Mouse (Mus musculus): ENCODE measurements around the gene Capg. TPM values are rescaled to one million over a fixed set of nuclear protein-coding genes. Genes with fewer than 3 reads are reported as not detected.

Capg gene
- polyA plus RNA-seq, 1 experiment from 2014 or later: 120 TPM

- no peak overlapping the region for H3K27ac ChIP-seq (replicated peaks)
- WGBS: 67% methylated on average over 4 of the region's 4 CpGs
- no peaks in the 10 kb centered on the region for H3K4me1 ChIP-seq (replicated peaks; ENCODE audit: control insufficient read depth, insufficient read depth)
- H3K27me3 ChIP-seq (ENCODE audit: control insufficient read depth, insufficient read depth, low read length): no peaks in the 10 kb centered on the region
- peaks cover 14% of the 10 kb centered on the region; the same call in 1 of the 2 replicates for H3K36me3 ChIP-seq (ENCODE audit: control insufficient read depth, insufficient read depth, low read length)
- H3K4me3 ChIP-seq (ENCODE audit: low read depth, low read length): no peak overlapping the region
- TF ChIP-seq CTCF (IDR thresholded peaks at IDR 0.05; ENCODE audit: low read depth) (no peak), EP300 (optimal IDR thresholded peaks at IDR 0.05) (no peak)
- H3K9ac ChIP-seq (ENCODE audit: low read length): no peak overlapping the region
- H3K9me3 ChIP-seq (ENCODE audit: control insufficient read depth, low read length): no peaks in the 10 kb centered on the region
- no peak for ATAC-seq (ENCODE audit: low FRiP score, low TSS enrichment)
- no peak overlapping the region for H3K4me2 ChIP-seq (replicated peaks; ENCODE audit: low read depth)
- DNase-seq (ENCODE audit: low spot score): no peak
Measured at GRCm38 (mm10) chr6:72608662-72609184, 64.5 kb downstream of the Capg start.

GRCm38 (mm10) chr6:72610261-72610660 lies 66.1 kb downstream of the Capg start:
- 56% methylated on average over 4 of the region's 4 CpGs for WGBS
- Histone ChIP-seq H3K27ac (replicated peaks) (no peak overlapping the region), H3K4me3 (ENCODE audit: low read depth, low read length) (no peak overlapping the region)

More at GRCm38 (mm10) chr6:72610261-72610660, 66.1 kb downstream of the Capg start:
- no peak overlapping the region for H3K4me2 ChIP-seq (replicated peaks; ENCODE audit: low read depth)
- no peaks in the 10 kb centered on the region for H3K9me3 ChIP-seq (ENCODE audit: control insufficient read depth, low read length)
- peaks cover 9% of the 10 kb centered on the region; the same call in 1 of the 2 replicates for H3K36me3 ChIP-seq (ENCODE audit: control insufficient read depth, insufficient read depth, low read length)
- ATAC-seq (ENCODE audit: low FRiP score, low TSS enrichment) (no peak), DNase-seq (ENCODE audit: low spot score) (no peak)
- no peak overlapping the region for H3K9ac ChIP-seq (ENCODE audit: low read length)
- H3K4me1 ChIP-seq (replicated peaks; ENCODE audit: control insufficient read depth, insufficient read depth): peaks cover 2% of the 10 kb centered on the region
- H3K27me3 ChIP-seq (ENCODE audit: control insufficient read depth, insufficient read depth, low read length): no peaks in the 10 kb centered on the region
- no peak for TF ChIP-seq EP300 (optimal IDR thresholded peaks at IDR 0.05)
- TF ChIP-seq CTCF (IDR thresholded peaks at IDR 0.05; ENCODE audit: low read depth): no peak

Other genes with a start within 250 kb of the Capg start
- gene Sftpb, start 239.8 kb upstream of the Capg start, polyA plus RNA-seq (2015; fragmentation: Nextera tagmentation; extraction: Ambion mirVana): not detected in 2 replicates
- 20.1 and 21.0 TPM in 2 replicates for gene Usp39, start 199.2 kb upstream of the Capg start, polyA plus RNA-seq (2015; fragmentation: Nextera tagmentation; extraction: Ambion mirVana)
- 19.6 and 20.5 TPM in 2 replicates for gene 0610030E20Rik, start 197.1 kb upstream of the Capg start, polyA plus RNA-seq (2015; fragmentation: Nextera tagmentation; extraction: Ambion mirVana)
- gene Tmem150a, start 188.9 kb upstream of the Capg start, polyA plus RNA-seq (2015; fragmentation: Nextera tagmentation; extraction: Ambion mirVana): 7.7 and 8.4 TPM in 2 replicates
- gene Rnf181, start 177.4 kb upstream of the Capg start, polyA plus RNA-seq (2015; fragmentation: Nextera tagmentation; extraction: Ambion mirVana): 136 and 137 TPM in 2 replicates
- 20.2 and 22.2 TPM in 2 replicates for gene Vamp5, start 163.9 kb upstream of the Capg start, polyA plus RNA-seq (2015; fragmentation: Nextera tagmentation; extraction: Ambion mirVana)
- 368 and 396 TPM in 2 replicates for gene Vamp8, start 153.7 kb upstream of the Capg start, polyA plus RNA-seq (2015; fragmentation: Nextera tagmentation; extraction: Ambion mirVana)
- gene Ggcx, start 130.1 kb upstream of the Capg start, polyA plus RNA-seq (2015; fragmentation: Nextera tagmentation; extraction: Ambion mirVana): 10.7 and 10.8 TPM in 2 replicates
- gene Mat2a, start 104.8 kb upstream of the Capg start, polyA plus RNA-seq (2015; fragmentation: Nextera tagmentation; extraction: Ambion mirVana): 143 and 146 TPM in 2 replicates
- 0.12 and 0.21 TPM in 2 replicates for gene Sh2d6, start 22.7 kb upstream of the Capg start, polyA plus RNA-seq (2015; fragmentation: Nextera tagmentation; extraction: Ambion mirVana)
- 13.3 and 15.8 TPM in 2 replicates for gene Elmod3, start 54.0 kb downstream of the Capg start, polyA plus RNA-seq (2015; fragmentation: Nextera tagmentation; extraction: Ambion mirVana)
- 54.1 TPM in 2 replicates for gene Retsat, start 54.1 kb downstream of the Capg start, polyA plus RNA-seq (2015; fragmentation: Nextera tagmentation; extraction: Ambion mirVana)
- gene Tgoln1, start 72.6 kb downstream of the Capg start, polyA plus RNA-seq (2015; fragmentation: Nextera tagmentation; extraction: Ambion mirVana): 37.2 and 37.7 TPM in 2 replicates
- gene Tcf7l1, start 244.9 kb downstream of the Capg start, polyA plus RNA-seq (2015; fragmentation: Nextera tagmentation; extraction: Ambion mirVana): 11.1 and 12.2 TPM in 2 replicates

Data from stomach, postnatal 0 days (tissue).